Mouse (Mus musculus): ENCODE measurements around the gene Tbl2.

Tbl2 gene

GRCm38 (mm10) chr5:135149820-135150178, 342 bp downstream of the Tbl2 start:
- DNase-seq: no peak

- no peak for DNase-seq
Observed at GRCm38 (mm10) chr5:135156496-135156895, 7.0 kb downstream of the Tbl2 start.

GRCm38 (mm10) chr5:135161221-135161620, 11.8 kb downstream of the Tbl2 start:
- DNase-seq: no peak

- no peak for DNase-seq
Observed at GRCm38 (mm10) chr5:135161650-135162049, 12.2 kb downstream of the Tbl2 start.

GRCm38 (mm10) chr5:135162361-135162760, 12.9 kb downstream of the Tbl2 start:
- no peak for DNase-seq

- DNase-seq: no peak
Observed at GRCm38 (mm10) chr5:135162821-135163220, 13.4 kb downstream of the Tbl2 start.

GRCm38 (mm10) chr5:135166909-135167308, 17.5 kb downstream of the Tbl2 start:
- DNase-seq: no peak

- DNase-seq: no peak
Observed at GRCm38 (mm10) chr5:135167469-135167868, 18.0 kb downstream of the Tbl2 start.

- peak; percentile 95 for DNase-seq
Observed at GRCm38 (mm10) chr5:135168063-135169062, 18.9 kb downstream of the Tbl2 start, which contains the start of gene Bcl7b. Gene Bcl7b (plus strand): TSS chr5:135168283.

- DNase-seq: no peak
Observed at GRCm38 (mm10) chr5:135169479-135169878, 20.0 kb downstream of the Tbl2 start.

- DNase-seq: no peak
Observed at GRCm38 (mm10) chr5:135171688-135172220, 22.3 kb downstream of the Tbl2 start.

- DNase-seq: no peak
Observed at GRCm38 (mm10) chr5:135172986-135173385, 23.5 kb downstream of the Tbl2 start.

- DNase-seq: no peak
Observed at GRCm38 (mm10) chr5:135175086-135175485, 25.6 kb downstream of the Tbl2 start.

GRCm38 (mm10) chr5:135178523-135178922, 29.1 kb downstream of the Tbl2 start:
- no peak for DNase-seq

GRCm38 (mm10) chr5:135178996-135179395, 29.5 kb downstream of the Tbl2 start:
- DNase-seq: peak; percentile 93

- peak; percentile 62 for DNase-seq
Observed at GRCm38 (mm10) chr5:135179616-135180015, 30.2 kb downstream of the Tbl2 start.

- peak; percentile 38 for DNase-seq
Observed at GRCm38 (mm10) chr5:135180796-135181195, 31.3 kb downstream of the Tbl2 start.

- no peak for DNase-seq
Observed at GRCm38 (mm10) chr5:135181776-135182175, 32.3 kb downstream of the Tbl2 start.

- peak; percentile 36 for DNase-seq
Observed at GRCm38 (mm10) chr5:135183131-135183861, 33.8 kb downstream of the Tbl2 start.

- DNase-seq: no peak
Observed at GRCm38 (mm10) chr5:135185016-135185415, 35.6 kb downstream of the Tbl2 start.

GRCm38 (mm10) chr5:135185596-135185995, 36.1 kb downstream of the Tbl2 start:
- no peak for DNase-seq

- no peak for DNase-seq
Observed at GRCm38 (mm10) chr5:135186231-135186620, 36.8 kb downstream of the Tbl2 start.

- DNase-seq: peak; percentile 99
Observed at GRCm38 (mm10) chr5:135186621-135187348, 37.3 kb downstream of the Tbl2 start, which contains the start of gene Baz1b. Gene Baz1b (plus strand): TSS chr5:135187264.

Measured in cerebellum, adult 8-10 months (tissue).